Mouse (Mus musculus): ENCODE data around the gene Zfp69. TPM values are rescaled to one million over a fixed set of nuclear protein-coding genes. Genes with fewer than 3 reads are reported as not detected.
A peak's percentile ranks its signal among the peaks of the same experiment; 100 is the strongest.

Gene Zfp69
- polyA plus RNA-seq, 1 experiment from 2014 or later: 8.8 TPM

DNA sequence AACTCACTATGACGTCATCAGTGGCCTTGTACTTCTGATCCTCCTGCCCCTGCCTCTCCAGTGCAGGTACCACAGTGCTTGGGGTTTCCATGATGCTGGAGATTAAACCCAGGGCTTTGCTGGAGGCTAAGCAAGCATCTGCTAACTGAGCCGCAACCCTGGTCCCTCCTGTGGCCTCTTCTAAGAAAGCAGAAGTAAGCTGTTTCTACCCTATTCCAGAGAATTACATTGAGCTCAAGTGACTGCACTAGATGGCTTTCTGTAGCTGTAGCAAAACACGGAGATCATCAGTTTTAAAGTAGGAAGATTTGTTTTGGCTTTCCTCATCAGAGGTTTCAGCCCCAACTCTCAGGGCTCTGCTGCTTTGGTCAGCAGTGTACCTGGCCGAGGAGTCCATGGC lies 37.0 kb downstream of the Zfp69 start:
- H3K4me3 ChIP-seq (ENCODE audit: low read depth, low read length): no peak overlapping the region
- no peak overlapping the region for H3K27ac ChIP-seq (ENCODE audit: low read depth, low read length)
- no peaks in the 10 kb centered on the region for H3K27me3 ChIP-seq (ENCODE audit: control insufficient read depth, insufficient read depth, low read length)
- H3K9me3 ChIP-seq (ENCODE audit: control insufficient read depth, low read length): no peaks in the 10 kb centered on the region
- H3K9ac ChIP-seq (ENCODE audit: low read length): no peak overlapping the region
- no peak overlapping the region for H3K4me2 ChIP-seq (ENCODE audit: low read depth, low read length, severe bottlenecking)
- no peak for DNase-seq (ENCODE audit: low spot score)
- H3K36me3 ChIP-seq (ENCODE audit: control insufficient read depth, insufficient read depth, low read length): no peaks in the 10 kb centered on the region
- ATAC-seq (replicated peaks; ENCODE audit: low FRiP score): no peak
- whole genome bisulfite sequencing: 78% methylated on average over 4 of the region's 4 CpGs
- no peaks in the 10 kb centered on the region for H3K4me1 ChIP-seq (replicated peaks; ENCODE audit: control insufficient read depth, insufficient read depth, low read length)

- ATAC-seq (replicated peaks; ENCODE audit: low FRiP score) (no peak), DNase-seq (ENCODE audit: low spot score) (no peak)
- H3K4me3 ChIP-seq (ENCODE audit: low read depth, low read length): no peak overlapping the region
- no peaks in the 10 kb centered on the region for H3K27me3 ChIP-seq (ENCODE audit: control insufficient read depth, insufficient read depth, low read length)
- no peaks in the 10 kb centered on the region for H3K4me1 ChIP-seq (replicated peaks; ENCODE audit: control insufficient read depth, insufficient read depth, low read length)
- H3K9me3 ChIP-seq (ENCODE audit: control insufficient read depth, low read length): no peaks in the 10 kb centered on the region
- H3K36me3 ChIP-seq (ENCODE audit: control insufficient read depth, insufficient read depth, low read length): no peaks in the 10 kb centered on the region
- H3K27ac ChIP-seq (ENCODE audit: low read depth, low read length): no peak overlapping the region
- H3K4me2 ChIP-seq (ENCODE audit: low read depth, low read length, severe bottlenecking): no peak overlapping the region
- WGBS: 89% methylated on average over 1 of the region's 1 CpGs
- H3K9ac ChIP-seq (ENCODE audit: low read length): no peak overlapping the region
Observed at GRCm38 (mm10) chr4:120913861-120914260, 37.6 kb downstream of the Zfp69 start.

DNA sequence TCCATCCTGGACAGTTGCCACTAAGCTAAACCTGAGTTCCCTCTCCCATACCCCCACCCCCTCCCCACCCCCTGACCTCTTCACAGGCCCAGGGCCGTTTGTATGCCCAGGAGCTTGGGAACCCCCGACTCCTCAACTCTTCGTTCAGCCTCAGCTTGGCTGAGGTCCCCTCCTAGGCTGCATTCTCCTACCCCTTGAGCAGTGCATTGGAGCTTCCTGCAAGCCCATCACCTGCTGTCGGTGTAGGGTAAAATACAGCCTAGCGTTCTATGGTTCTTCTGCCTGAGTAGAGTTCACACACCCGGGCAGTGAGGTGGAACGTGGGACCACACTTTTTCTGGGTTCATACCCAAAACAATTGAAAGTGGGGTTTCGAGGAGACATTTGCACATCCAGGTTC lies 38.1 kb downstream of the Zfp69 start:
- Histone ChIP-seq H3K4me2 (ENCODE audit: low read depth, low read length, severe bottlenecking) (no peak overlapping the region), H3K27ac (ENCODE audit: low read depth, low read length) (no peak overlapping the region), H3K9ac (ENCODE audit: low read length) (no peak overlapping the region), H3K4me3 (ENCODE audit: low read depth, low read length) (no peak overlapping the region), H3K27me3 (ENCODE audit: control insufficient read depth, insufficient read depth, low read length) (no peaks in the 10 kb centered on the region), H3K9me3 (ENCODE audit: control insufficient read depth, low read length) (no peaks in the 10 kb centered on the region), H3K36me3 (ENCODE audit: control insufficient read depth, insufficient read depth, low read length) (no peaks in the 10 kb centered on the region), H3K4me1 (replicated peaks; ENCODE audit: control insufficient read depth, insufficient read depth, low read length) (no peaks in the 10 kb centered on the region)
- WGBS: 71% methylated on average over 8 of the region's 8 CpGs
- DNase-seq (ENCODE audit: low spot score): no peak
- ATAC-seq (replicated peaks; ENCODE audit: low FRiP score): no peak

DNA sequence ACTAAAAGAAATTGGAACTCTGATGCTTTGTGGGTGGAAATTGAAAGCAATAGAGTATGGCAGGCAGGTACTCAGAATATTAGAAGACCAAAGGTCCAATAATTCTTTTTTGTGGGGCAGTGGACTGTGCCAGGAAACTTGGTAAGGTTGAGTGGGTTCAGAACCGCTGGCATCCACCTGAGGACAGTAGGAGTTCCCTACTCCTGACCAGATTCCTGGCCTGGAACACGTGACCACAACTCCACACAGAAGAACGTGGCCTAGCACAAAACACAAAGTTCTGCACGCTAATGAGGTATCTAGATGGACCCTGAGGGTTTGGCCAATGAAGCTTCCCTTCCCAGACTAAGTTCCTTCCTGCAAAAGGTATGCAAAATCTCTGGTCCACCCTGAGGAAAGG lies 38.6 kb downstream of the Zfp69 start:
- Histone ChIP-seq H3K9ac (ENCODE audit: low read length) (no peak overlapping the region), H3K4me1 (replicated peaks; ENCODE audit: control insufficient read depth, insufficient read depth, low read length) (no peaks in the 10 kb centered on the region), H3K27me3 (ENCODE audit: control insufficient read depth, insufficient read depth, low read length) (no peaks in the 10 kb centered on the region), H3K36me3 (ENCODE audit: control insufficient read depth, insufficient read depth, low read length) (no peaks in the 10 kb centered on the region), H3K4me3 (ENCODE audit: low read depth, low read length) (no peak overlapping the region), H3K9me3 (ENCODE audit: control insufficient read depth, low read length) (no peaks in the 10 kb centered on the region), H3K27ac (ENCODE audit: low read depth, low read length) (no peak overlapping the region), H3K4me2 (ENCODE audit: low read depth, low read length, severe bottlenecking) (no peak overlapping the region)
- ATAC-seq (replicated peaks; ENCODE audit: low FRiP score) (no peak), DNase-seq (ENCODE audit: low spot score) (no peak)
- 61% methylated on average over 4 of the region's 4 CpGs for WGBS

DNA sequence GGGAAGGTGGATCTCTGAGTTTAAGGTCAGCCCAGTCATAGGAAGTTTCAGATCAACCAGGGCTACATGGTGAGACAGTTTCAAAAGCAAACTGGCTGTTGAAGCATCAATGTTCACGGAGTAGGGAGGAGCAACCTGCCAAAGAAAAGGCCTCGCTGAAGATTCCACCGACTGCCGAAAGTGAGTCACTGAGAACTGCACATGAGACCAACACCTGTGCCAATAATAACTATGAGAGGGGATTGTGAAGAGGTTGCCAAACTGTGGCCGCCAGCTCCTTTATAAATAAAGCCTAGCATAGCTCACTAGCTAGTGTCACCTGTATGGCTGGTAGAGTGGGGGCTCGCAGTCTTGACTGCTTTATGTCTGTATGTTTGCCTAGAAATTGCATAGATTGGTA lies 40.4 kb downstream of the Zfp69 start:
- DNase-seq (ENCODE audit: low spot score) (no peak), ATAC-seq (replicated peaks; ENCODE audit: low FRiP score) (no peak)
- H3K9me3 ChIP-seq (ENCODE audit: control insufficient read depth, low read length): no peaks in the 10 kb centered on the region
- H3K4me2 ChIP-seq (ENCODE audit: low read depth, low read length, severe bottlenecking): no peak overlapping the region
- no peaks in the 10 kb centered on the region for H3K36me3 ChIP-seq (ENCODE audit: control insufficient read depth, insufficient read depth, low read length)
- no peak overlapping the region for H3K27ac ChIP-seq (ENCODE audit: low read depth, low read length)
- H3K4me3 ChIP-seq (ENCODE audit: low read depth, low read length): no peak overlapping the region
- H3K9ac ChIP-seq (ENCODE audit: low read length): no peak overlapping the region
- no peaks in the 10 kb centered on the region for H3K4me1 ChIP-seq (replicated peaks; ENCODE audit: control insufficient read depth, insufficient read depth, low read length)
- no peaks in the 10 kb centered on the region for H3K27me3 ChIP-seq (ENCODE audit: control insufficient read depth, insufficient read depth, low read length)
- 82% methylated on average over 6 of the region's 6 CpGs for WGBS

DNA sequence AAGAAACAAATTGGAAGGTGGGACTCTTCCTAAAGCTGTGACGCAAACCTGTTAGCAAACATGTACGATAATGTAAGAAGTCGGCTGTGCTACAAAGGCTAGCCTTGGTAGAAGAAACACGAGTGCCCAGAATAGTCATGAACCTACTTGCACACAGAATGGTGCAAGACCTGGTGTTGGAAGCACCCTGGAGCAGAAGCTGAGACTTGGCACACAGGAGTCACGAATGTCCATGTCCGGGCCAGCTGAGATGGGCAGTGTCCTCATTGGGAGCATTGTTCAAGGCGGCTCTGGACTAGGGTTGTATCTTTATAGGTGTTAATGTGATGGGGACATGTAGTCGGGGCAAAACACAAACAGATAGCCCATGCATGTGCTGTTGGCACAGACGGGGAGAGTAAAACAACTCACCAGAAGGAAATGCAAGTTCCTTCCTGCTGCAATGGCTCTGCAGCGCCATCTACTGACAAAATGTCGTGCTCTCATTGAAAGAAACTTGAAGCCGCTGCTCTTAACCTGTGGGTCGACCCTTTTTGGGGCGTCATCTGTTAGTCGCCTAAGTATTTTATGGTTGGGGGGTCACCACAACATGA lies 41.8 kb downstream of the Zfp69 start:
- Histone ChIP-seq H3K36me3 (ENCODE audit: control insufficient read depth, insufficient read depth, low read length) (no peaks in the 10 kb centered on the region), H3K4me3 (ENCODE audit: low read depth, low read length) (no peak overlapping the region), H3K4me2 (ENCODE audit: low read depth, low read length, severe bottlenecking) (no peak overlapping the region), H3K9ac (ENCODE audit: low read length) (no peak overlapping the region), H3K4me1 (replicated peaks; ENCODE audit: control insufficient read depth, insufficient read depth, low read length) (no peaks in the 10 kb centered on the region), H3K27me3 (ENCODE audit: control insufficient read depth, insufficient read depth, low read length) (no peaks in the 10 kb centered on the region), H3K27ac (ENCODE audit: low read depth, low read length) (no peak overlapping the region), H3K9me3 (ENCODE audit: control insufficient read depth, low read length) (no peaks in the 10 kb centered on the region)
- DNase-seq (ENCODE audit: low spot score) (peak; percentile 87), ATAC-seq (replicated peaks; ENCODE audit: low FRiP score) (peak; percentile 46)
- WGBS: 31% methylated on average over 15 of the region's 15 CpGs

DNA sequence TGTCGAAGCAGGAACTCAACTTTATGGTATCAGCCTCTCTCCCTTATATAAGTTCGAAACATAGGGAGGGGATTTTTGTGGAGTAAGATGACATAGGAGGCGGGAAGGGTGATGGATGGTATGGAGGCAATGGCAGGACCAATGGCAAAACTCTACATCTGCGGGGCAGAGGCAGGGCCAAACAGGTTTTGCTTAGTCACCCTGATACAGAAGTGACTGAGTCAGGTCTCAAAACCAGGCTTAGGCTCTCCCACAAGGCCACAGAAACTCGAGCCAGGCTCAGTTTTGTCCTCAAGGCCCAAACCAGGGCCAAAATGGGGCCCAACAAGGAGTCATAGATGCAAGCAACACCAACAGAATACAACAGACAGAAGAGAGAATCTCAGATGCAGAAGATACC lies 45.9 kb downstream of the Zfp69 start:
- DNase-seq (ENCODE audit: low spot score) (no peak), ATAC-seq (replicated peaks; ENCODE audit: low FRiP score) (no peak)
- no peak overlapping the region for H3K27ac ChIP-seq (ENCODE audit: low read depth, low read length)
- WGBS: 86% methylated on average over 5 of the region's 5 CpGs
- H3K9me3 ChIP-seq (ENCODE audit: control insufficient read depth, low read length): no peaks in the 10 kb centered on the region
- no peak overlapping the region for H3K4me2 ChIP-seq (ENCODE audit: low read depth, low read length, severe bottlenecking)
- no peaks in the 10 kb centered on the region for H3K27me3 ChIP-seq (ENCODE audit: control insufficient read depth, insufficient read depth, low read length)
- H3K4me3 ChIP-seq (ENCODE audit: low read depth, low read length): no peak overlapping the region
- no peaks in the 10 kb centered on the region for H3K36me3 ChIP-seq (ENCODE audit: control insufficient read depth, insufficient read depth, low read length)
- H3K9ac ChIP-seq (ENCODE audit: low read length): no peak overlapping the region
- no peaks in the 10 kb centered on the region for H3K4me1 ChIP-seq (replicated peaks; ENCODE audit: control insufficient read depth, insufficient read depth, low read length)

GRCm38 (mm10) chr4:120904533-120904932 lies 47.0 kb downstream of the Zfp69 start:
- DNase-seq (ENCODE audit: low spot score) (no peak), ATAC-seq (replicated peaks; ENCODE audit: low FRiP score) (no peak)
- Histone ChIP-seq H3K4me1 (replicated peaks; ENCODE audit: control insufficient read depth, insufficient read depth, low read length) (no peaks in the 10 kb centered on the region), H3K4me2 (ENCODE audit: low read depth, low read length, severe bottlenecking) (no peak overlapping the region), H3K36me3 (ENCODE audit: control insufficient read depth, insufficient read depth, low read length) (no peaks in the 10 kb centered on the region), H3K27me3 (ENCODE audit: control insufficient read depth, insufficient read depth, low read length) (no peaks in the 10 kb centered on the region), H3K4me3 (ENCODE audit: low read depth, low read length) (no peak overlapping the region), H3K9ac (ENCODE audit: low read length) (no peak overlapping the region), H3K9me3 (ENCODE audit: control insufficient read depth, low read length) (no peaks in the 10 kb centered on the region), H3K27ac (ENCODE audit: low read depth, low read length) (no peak overlapping the region)
- WGBS: 77% methylated on average over 4 of the region's 4 CpGs

DNA sequence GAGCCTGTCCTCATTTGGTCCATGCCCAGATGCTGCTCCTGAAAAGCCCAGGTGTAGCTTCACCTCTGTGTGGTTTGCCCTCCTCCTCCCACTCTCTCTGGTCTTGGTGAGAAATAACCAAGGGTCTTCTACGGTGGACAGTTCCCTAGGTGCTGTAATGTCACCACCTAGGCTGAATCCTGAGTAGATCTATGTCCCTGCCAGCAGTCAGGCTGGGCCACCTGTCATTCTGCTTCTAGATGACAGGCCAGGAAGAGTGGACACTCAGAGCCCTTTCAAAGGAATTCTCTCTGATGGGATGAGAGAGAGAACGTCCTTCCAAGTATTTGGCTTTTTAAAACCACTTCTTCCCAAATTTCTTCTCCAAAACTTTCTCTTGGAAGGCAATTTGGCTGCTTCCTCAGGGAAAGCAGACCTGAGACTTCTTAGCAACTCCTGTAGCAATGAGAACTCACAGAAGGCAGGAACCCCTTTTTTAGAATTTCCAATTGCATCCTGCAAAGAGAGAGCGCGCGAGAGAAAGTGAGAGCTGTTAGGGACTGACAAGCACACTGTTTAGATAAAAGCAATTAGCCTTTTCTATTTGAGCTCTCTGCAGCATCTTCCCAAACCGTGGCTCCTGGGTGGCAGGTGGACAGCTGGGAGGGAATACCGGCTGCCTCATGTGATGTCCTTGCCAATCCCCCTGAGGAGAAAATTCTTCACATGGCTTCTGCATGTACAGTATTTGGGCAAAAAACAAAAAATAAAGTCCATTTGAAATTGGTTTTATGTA lies 55.5 kb downstream of the Zfp69 start:
- Histone ChIP-seq H3K9ac (ENCODE audit: low read length) (no peak overlapping the region), H3K9me3 (ENCODE audit: control insufficient read depth, low read length) (no peaks in the 10 kb centered on the region), H3K36me3 (ENCODE audit: control insufficient read depth, insufficient read depth, low read length) (no peaks in the 10 kb centered on the region), H3K27me3 (ENCODE audit: control insufficient read depth, insufficient read depth, low read length) (no peaks in the 10 kb centered on the region), H3K4me3 (ENCODE audit: low read depth, low read length) (no peak overlapping the region), H3K4me1 (replicated peaks; ENCODE audit: control insufficient read depth, insufficient read depth, low read length) (no peaks in the 10 kb centered on the region; the same call in 1 of the 2 replicates), H3K4me2 (ENCODE audit: low read depth, low read length, severe bottlenecking) (no peak overlapping the region), H3K27ac (ENCODE audit: low read depth, low read length) (no peak overlapping the region)
- 83% methylated on average over 7 of the region's 7 CpGs for WGBS
- DNase-seq (ENCODE audit: low spot score): no peak
- no peak for ATAC-seq (replicated peaks; ENCODE audit: low FRiP score)
